19 mouse cellular contexts compared by ENCODE assay signal in genomic region chr5:130009784-130010183, GRCm38 (mm10). TPM values are rescaled to one million over a fixed set of nuclear protein-coding genes. Genes with fewer than 3 reads are reported as not detected.
DNase-seq lines count a peak whose midpoint lies in the region; ATAC-seq and TF ChIP-seq lines count a peak whose summit lies in the region.
"Had no signal": no experiment of that assay in that cellular context is flagged by ENCODE, and none has a peak within 500 bp of the region (broad histone marks: within the 10 kb centered on the region; RNA-seq: fewer than 3 reads in every experiment).

No protein-coding gene starts in this region.

- no peak overlapping the region for H3K4me3 ChIP-seq in liver, postnatal 0 days (ENCODE audit: low read depth, low read length)
- no peak overlapping the region for H3K4me3 ChIP-seq in ES-E14 (ENCODE audit: insufficient read depth in 1 of 2, low read depth in 1 of 2, low read length in 2 of 2, poor library complexity in 1 of 2, severe bottlenecking in 1 of 2)
- H3K4me3 ChIP-seq: embryonic facial prominence, embryonic 10.5 days; embryonic facial prominence, embryonic 12.5 days; forebrain, embryonic 13.5 days; forebrain, embryonic 15.5 days had no signal

- no peak overlapping the region for H3K27ac ChIP-seq in liver, postnatal 0 days (ENCODE audit: low read depth)
- H3K27ac ChIP-seq in ES-E14 (ENCODE audit: insufficient read depth, low read depth, low read length, poor library complexity, severe bottlenecking): peak overlapping the region; percentile 11; the same call in 1 of the 2 replicates
- H3K27ac ChIP-seq: embryonic facial prominence, embryonic 10.5 days; embryonic facial prominence, embryonic 12.5 days; forebrain, embryonic 13.5 days; forebrain, embryonic 15.5 days had no signal

- peaks cover 9% of the 10 kb centered on the region for H3K9me3 ChIP-seq in liver, postnatal 0 days (ENCODE audit: low read length)
- no peaks in the 10 kb centered on the region for H3K9me3 ChIP-seq in ES-E14 (ENCODE audit: control insufficient read depth, insufficient read depth, low read depth, low read length)
- H3K9me3 ChIP-seq: forebrain, embryonic 15.5 days had no signal

- WGBS in liver, postnatal 0 days (ENCODE audit: insufficient replicate concordance): 99% methylated on average over 4 of the region's 4 CpGs

- TF ChIP-seq CTCF in liver, postnatal 0 days (IDR thresholded peaks at IDR 0.05; ENCODE audit: low read depth): no peak; the same call in 1 of the 2 replicates

- peak; percentile 52 for ATAC-seq in liver, postnatal 0 days
- ATAC-seq: forebrain, embryonic 13.5 days; forebrain, embryonic 15.5 days; forebrain, postnatal 0 days had no signal

- TF ChIP-seq EP300 in liver, postnatal 0 days (IDR thresholded peaks at IDR 0.05; ENCODE audit: low read depth): 0 out of 2 replicates have a peak, but pooled peaks have one; percentile 4

- DNase-seq in liver, postnatal 0 days: no peak
- DNase-seq in liver (no peak), ES-E14 (ENCODE audit: low read depth, low spot score) (no peak), R1 (ENCODE audit: low read depth, low spot score) (peak; percentile 65), MN1 (ENCODE audit: low spot score) (no peak)
- no peak for DNase-seq in spleen, postnatal 10 days (ENCODE audit: low spot score in 2 of 2)
- DNase-seq: adrenal gland, adult 2 months; adrenal gland, postnatal 10 days; adrenal gland, postnatal 25 days; cerebellum, adult 11 months; cerebellum, adult 18-20 months; cerebellum, adult 8-10 months; cerebellum, adult 9-11 months; cerebellum, postnatal 25 days; forebrain, postnatal 0 days had no signal

- no peak overlapping the region for H3K4me2 ChIP-seq in liver, postnatal 0 days (ENCODE audit: low read depth, low read length)
- H3K4me2 ChIP-seq: embryonic facial prominence, embryonic 12.5 days; forebrain, embryonic 13.5 days; forebrain, embryonic 15.5 days had no signal

- in situ Hi-C loops in ES-E14 (cut with MboI; ENCODE audit: low sequenced_read_pairs in 2 of 2, unreplicated experiment in 2 of 2): no loop called here

- H3K9ac ChIP-seq in liver, postnatal 0 days (replicated peaks): no peak overlapping the region
- no peak overlapping the region for H3K9ac ChIP-seq in ES-E14 (ENCODE audit: insufficient read depth, low read depth, low read length, poor library complexity, severe bottlenecking)
- H3K9ac ChIP-seq: embryonic facial prominence, embryonic 12.5 days; forebrain, embryonic 13.5 days; forebrain, embryonic 15.5 days; forebrain, postnatal 0 days had no signal

- H3K36me3 ChIP-seq in liver, postnatal 0 days (replicated peaks; ENCODE audit: insufficient read depth, low read length): peaks cover 38% of the 10 kb centered on the region
- H3K36me3 ChIP-seq in ES-E14 (ENCODE audit: control insufficient read depth, insufficient read depth, low read length, poor library complexity, severe bottlenecking): peaks cover 7% of the 10 kb centered on the region; the same call in 1 of the 2 replicates

- H3K27me3 ChIP-seq in liver, postnatal 0 days (ENCODE audit: insufficient read depth, low read length): no peaks in the 10 kb centered on the region
- H3K27me3 ChIP-seq: embryonic facial prominence, embryonic 12.5 days; forebrain, embryonic 13.5 days; forebrain, embryonic 15.5 days had no signal

- H3K4me1 ChIP-seq in liver, postnatal 0 days (ENCODE audit: insufficient read depth): no peaks in the 10 kb centered on the region
- H3K4me1 ChIP-seq in ES-E14 (ENCODE audit: control insufficient read depth in 2 of 2, insufficient read depth in 2 of 2, low read length in 2 of 2, poor library complexity in 1 of 2): no peaks in the 10 kb centered on the region
- H3K4me1 ChIP-seq: embryonic facial prominence, embryonic 10.5 days; embryonic facial prominence, embryonic 12.5 days; forebrain, embryonic 13.5 days; forebrain, embryonic 15.5 days had no signal

TF ChIP-seq in ES-E14, 5 proteins besides CTCF, POLR2A, EP300 and RAD21:
- TF ChIP-seq CHD2 (IDR thresholded peaks at IDR 0.05; ENCODE audit: low read depth, low read length): no peak
- no peak for TF ChIP-seq ZNF384 (IDR thresholded peaks at IDR 0.05; ENCODE audit: low read depth, low read length)
- no peak for TF ChIP-seq ZC3H11A (IDR thresholded peaks at IDR 0.05; ENCODE audit: borderline replicate concordance, low read depth, low read length)
- no peak for TF ChIP-seq MAFK (IDR thresholded peaks at IDR 0.05; ENCODE audit: insufficient read depth, low read depth, low read length)
- no peak for TF ChIP-seq HCFC1 (IDR thresholded peaks at IDR 0.05; ENCODE audit: borderline replicate concordance, insufficient read depth, low read length)

RNA-seq across cellular contexts. Expression of gene Gusb, which starts 6.9 kb away (rescaled TPM):
- 26.3 and 29.3 TPM in 2 replicates for polyA plus RNA-seq in liver, postnatal 0 days (2015; fragmentation: Nextera tagmentation; extraction: Ambion mirVana)
- 29.0 and 53.5 TPM in 2 replicates for total RNA-seq in ES-E14 (2012; rRNA removed)

RNA-seq across cellular contexts. Expression of gene Asl, which starts 19.3 kb away (rescaled TPM):
- 291 and 304 TPM in 2 replicates for polyA plus RNA-seq in liver, postnatal 0 days (2015; fragmentation: Nextera tagmentation; extraction: Ambion mirVana)
- 27.2 and 31.8 TPM in 2 replicates for total RNA-seq in ES-E14 (2012; rRNA removed)

RNA-seq across cellular contexts. Expression of gene Crcp, which starts 19.3 kb away (rescaled TPM):
- 19.3 and 20.8 TPM in 2 replicates for polyA plus RNA-seq in liver, postnatal 0 days (2015; fragmentation: Nextera tagmentation; extraction: Ambion mirVana)
- 21.1 and 30.8 TPM in 2 replicates for total RNA-seq in ES-E14 (2012; rRNA removed)
